Mouse (Mus musculus): Measurements from ENCODE around the gene Lrrc8e.

Lrrc8e gene

DNA sequence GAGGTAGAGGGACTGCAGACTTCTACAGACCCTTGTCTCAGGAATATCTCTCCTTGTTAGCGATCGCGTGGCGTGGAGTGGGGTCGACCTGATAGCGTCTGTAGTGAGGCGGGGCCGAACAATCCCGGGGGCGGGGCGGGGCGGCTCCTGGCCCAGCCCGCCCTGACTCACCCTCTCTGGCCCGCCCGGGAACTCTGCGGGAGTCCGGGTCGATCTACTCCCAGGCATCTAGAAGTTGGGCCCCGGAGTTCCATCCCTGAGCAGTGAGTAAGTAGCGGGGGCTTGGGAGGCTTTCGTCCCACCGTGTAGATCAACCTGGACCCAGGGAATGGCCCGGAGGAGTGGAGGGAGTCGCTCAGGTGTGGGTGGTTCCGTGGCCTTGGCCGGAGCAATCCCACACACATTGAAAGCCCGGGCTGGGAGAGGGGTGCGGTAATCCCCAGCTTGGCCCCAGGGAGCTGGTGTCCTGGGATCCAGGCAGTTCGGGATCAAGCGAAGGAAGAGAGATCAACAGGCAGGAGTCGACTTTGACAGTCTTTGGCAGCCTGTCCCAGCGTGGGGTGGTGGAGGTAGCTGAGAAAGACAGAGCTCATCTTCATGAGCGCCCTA lies at the start of gene Lrrc8e:
Lrrc8e (plus strand) TSS at position 89 of the 609 bp plus-strand sequence.
- DNase-seq (ENCODE audit: low spot score in 2 of 2): no peak

- DNase-seq (ENCODE audit: low spot score in 2 of 2): no peak
Measured at GRCm38 (mm10) chr8:4183409-4183808, 43.2 kb upstream of the Lrrc8e start.

GRCm38 (mm10) chr8:4186151-4186550 lies 40.5 kb upstream of the Lrrc8e start:
- DNase-seq (ENCODE audit: low spot score in 2 of 2): no peak

DNA sequence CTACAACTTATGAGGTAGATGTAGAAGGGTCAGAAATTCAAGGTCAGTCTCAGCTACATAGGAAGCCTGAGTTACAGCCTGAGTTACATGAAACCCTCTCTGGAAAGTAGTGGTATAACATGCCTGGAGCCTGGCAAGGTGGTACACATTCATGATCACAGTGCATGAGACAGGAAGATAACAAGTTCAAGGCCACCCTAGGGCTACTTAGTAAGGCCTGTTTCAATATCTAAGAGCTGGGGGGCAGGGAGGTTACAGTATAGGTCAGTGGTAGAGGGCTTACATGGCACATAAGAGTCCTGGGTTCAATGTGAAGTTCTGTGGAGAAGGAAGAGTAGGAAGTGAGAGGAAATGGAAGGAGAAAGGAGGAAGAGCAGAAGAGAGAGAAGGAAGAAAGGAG lies 38.0 kb upstream of the Lrrc8e start:
- DNase-seq (ENCODE audit: low spot score in 2 of 2): no peak

DNA sequence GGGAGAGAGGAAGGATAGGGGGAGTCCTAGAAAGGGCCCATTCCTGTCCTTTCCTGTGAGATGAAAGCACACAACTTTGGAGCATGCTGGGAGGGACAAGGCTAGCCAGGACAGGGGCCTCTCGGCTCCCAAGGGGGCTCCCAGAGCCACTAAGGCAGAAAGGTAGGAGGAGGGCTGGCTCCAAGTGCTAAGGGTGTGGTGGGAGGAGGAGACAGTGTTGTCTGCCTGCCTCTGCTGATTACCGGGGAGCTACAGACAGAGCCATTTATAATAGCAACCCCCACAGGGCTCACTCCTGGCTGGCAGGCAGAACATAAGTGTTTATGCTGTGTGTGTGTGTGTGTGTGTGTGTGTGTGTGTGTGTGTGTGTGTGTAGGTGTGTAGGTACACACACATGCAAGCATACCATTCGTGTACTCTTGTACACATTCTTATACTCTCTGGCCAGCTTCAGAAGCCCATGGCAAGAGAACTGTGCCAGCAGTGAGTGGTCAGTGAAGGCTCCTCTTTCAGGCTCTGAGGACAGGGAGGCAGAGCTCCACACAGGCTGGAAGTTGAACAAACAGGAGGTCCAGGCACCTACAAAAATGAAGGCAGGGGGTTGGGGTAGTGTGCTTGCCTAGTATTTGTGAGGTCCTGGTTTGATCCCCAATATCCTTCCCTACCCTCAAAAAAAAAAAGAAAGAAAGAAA lies 37.5 kb upstream of the Lrrc8e start:
- no peak for DNase-seq (ENCODE audit: low spot score in 2 of 2)

GRCm38 (mm10) chr8:4192305-4192704 lies 34.3 kb upstream of the Lrrc8e start:
- peak; percentile 71 to 75 for DNase-seq (ENCODE audit: low spot score in 2 of 2)

GRCm38 (mm10) chr8:4192807-4193587 lies 33.6 kb upstream of the Lrrc8e start:
- peak; percentile 92 to 93 for DNase-seq (ENCODE audit: low spot score in 2 of 2)

- DNase-seq (ENCODE audit: low spot score in 2 of 2): no peak
Measured at GRCm38 (mm10) chr8:4193588-4193894, 33.1 kb upstream of the Lrrc8e start.

DNA sequence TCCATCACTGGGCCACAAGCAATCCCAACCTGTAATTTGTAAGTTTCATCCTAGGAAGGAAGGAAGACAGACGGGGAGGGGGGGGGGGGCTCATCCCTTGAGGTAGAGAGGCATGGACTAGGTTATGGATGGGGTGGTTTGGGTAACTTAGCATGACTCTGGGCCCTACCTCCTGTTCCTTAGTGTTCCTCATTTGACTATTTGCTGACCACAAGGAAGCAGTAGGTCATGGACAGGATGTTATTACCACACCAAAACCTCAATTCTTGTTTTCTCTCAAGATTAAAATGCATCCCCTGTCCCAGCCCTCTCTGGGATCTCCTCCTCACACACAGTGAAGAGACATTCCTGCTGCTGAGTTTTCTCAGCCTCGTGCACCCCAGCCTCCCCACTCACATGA lies 25.3 kb upstream of the Lrrc8e start:
- DNase-seq (ENCODE audit: low spot score in 2 of 2): no peak

- no peak for DNase-seq (ENCODE audit: low spot score in 2 of 2)
Measured at GRCm38 (mm10) chr8:4205246-4206123, 21.1 kb upstream of the Lrrc8e start.

DNA sequence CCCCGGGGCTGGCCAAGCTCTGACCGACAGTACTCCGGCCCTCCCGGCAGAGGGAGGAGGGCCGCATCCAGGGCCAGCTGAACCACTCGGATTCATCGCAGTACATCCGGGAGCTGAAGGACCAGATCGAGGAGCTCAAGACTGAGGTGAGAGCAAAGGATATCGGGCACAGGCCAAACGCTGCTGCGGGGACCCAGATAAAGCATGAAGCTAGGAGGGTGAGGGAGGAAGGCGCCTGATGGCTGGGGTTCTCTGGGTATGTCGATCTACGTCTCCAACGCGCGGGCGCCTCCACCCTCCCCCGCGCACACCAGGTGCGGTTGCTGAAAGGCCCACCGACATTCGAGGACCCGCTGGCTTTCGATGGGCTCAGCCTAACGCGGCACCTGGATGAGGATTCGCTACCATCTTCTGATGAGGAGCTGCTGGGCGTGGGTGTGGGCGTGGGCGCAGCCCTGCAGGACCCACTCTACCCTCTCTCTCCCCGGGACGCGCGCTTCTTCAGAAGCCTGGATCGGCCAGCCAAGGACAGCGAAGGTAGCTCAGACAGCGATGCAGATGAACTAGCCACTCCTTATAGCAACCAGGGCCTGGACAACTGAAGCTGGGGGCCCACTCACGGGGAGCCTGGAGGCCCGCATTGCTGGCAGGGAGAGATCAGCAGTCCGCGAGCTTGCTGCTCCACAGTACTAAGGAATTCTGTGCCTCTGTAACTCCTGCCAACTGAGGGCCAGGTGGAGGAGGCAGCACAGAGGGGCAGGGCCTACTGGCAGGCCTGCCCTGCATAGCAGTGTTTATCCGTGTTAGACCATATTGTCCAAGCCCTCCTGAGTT lies 20.2 kb upstream of the Lrrc8e start:
- peak in 1 of 2 experiments; percentile 43 for DNase-seq (ENCODE audit: low spot score in 2 of 2)

DNA sequence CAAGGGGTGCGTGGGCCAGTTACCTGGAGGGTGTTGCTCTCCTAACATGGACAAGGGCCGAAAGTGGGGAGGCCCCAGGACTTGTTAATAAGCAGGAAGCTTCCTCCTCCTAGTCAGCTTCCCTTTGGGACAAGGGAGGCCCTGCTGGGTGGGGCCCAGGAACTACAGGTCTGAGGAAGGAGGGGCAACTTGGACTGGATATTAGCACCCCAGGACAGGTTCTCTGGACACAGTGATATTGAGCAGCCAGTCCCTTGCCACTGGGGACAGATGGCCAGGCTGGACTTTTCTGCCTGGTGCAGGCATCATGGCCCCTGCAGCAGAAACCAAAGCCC lies 19.6 kb upstream of the Lrrc8e start:
- no peak for DNase-seq (ENCODE audit: low spot score in 2 of 2)

DNA sequence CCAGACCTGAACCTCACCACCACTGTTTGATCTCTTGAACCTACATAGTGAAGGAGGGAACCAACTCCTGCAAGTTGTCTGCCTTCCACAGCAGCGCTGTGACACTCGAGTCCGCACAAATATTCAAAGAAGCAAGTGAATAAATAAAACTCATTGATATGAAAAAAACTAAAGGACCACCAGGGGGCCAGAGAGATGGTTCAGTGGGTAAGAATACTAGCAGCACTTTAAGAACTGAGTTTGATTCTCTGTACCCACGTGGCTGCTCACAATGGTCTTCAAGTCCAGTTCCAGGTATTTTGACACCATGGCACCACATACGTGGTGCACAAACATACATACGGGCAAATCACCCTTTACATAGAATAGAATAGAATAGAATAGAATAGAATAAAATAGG lies 15.5 kb upstream of the Lrrc8e start:
- DNase-seq (ENCODE audit: low spot score in 2 of 2): no peak

GRCm38 (mm10) chr8:4212809-4213209 lies 13.8 kb upstream of the Lrrc8e start:
- peak in 1 of 2 experiments; percentile 48 for DNase-seq (ENCODE audit: low spot score in 2 of 2)

DNA sequence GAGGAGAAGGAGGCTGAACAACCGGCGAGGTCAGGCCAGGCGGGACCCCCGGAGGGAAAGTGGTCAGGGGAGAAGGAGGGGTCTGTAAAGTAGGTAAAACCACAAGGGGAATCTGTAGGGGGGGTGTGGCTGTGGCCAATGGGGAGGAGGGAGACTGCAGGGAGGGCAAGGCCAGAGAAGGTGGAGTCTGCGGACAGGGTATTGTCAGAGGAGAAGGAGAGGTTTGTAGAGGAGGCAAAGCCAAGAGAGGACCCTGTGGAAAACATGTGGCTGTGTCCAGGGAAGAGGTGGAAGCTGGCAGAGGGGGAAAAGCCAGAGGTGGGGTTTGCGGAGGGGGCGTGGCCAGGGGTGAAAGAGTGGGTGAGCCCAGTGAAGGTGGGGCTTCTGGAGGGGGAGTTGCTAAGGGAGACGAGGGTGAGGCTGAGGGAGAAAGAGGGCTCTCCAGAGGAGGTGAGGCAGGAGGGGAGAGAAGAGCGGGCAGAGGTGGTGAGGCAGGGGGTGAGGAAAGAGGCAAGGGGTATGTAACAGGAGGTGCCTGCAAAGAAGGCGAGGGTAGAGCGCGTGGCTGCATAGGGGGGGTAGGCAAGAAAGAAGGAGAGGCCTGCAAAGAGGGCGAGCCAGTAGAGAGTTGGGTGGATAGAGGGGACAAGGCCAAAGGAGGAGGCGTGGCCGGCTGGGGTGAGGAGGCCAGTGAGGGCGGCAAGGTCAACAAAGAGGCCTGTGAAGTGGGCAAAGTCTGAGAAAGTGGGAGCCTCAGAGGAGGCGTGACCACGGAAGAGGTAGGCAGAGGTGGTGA lies 13.2 kb upstream of the Lrrc8e start:
- DNase-seq (ENCODE audit: low spot score in 2 of 2): peak; percentile 70 to 71

DNA sequence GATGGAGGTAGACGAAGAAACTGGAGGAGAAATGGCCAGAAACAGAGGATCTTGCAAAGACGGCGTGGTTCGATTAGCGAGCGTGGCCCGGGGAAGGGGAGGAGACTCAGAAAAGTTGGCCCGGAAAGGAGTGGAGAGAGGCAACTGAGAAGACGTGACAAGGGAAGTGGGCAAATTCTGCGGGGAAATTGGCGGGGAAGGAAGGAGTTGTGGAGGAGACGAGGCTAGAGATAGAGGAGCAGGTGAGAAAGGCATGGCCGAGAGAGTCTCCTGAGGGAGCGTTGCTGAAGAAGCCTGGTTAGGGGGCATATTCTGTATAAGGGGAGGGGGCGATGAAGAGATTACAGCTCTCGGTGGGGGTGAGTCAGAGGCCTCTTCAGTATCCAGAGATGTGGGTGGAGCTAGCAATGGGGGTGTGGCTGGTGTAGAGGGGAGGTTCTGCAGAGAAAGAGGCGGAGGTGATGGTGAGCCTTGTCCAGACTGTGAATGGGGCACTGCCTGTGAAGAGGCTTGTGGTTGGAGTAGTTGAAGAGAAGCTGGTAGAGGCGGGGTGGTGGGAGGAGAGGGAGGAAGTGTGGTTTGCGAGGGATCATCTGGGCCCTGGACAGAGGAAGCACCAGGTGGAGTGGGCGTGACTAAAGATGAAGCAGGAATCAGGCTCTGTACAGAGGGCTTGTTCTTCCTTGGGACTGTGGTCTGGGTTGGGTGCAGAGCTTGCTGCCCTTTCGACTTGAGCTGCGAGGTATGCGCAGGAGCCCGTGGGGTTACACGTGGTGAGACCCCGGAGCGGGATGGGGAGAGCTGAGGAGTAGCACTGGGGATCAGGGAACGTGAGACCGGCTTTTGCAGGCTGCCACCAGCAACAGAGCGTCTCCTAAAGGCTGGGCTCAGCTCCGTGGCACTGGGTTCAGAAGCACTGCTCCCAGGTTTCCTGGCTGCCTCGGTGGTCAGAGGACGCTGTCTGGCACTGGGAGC lies 12.3 kb upstream of the Lrrc8e start:
- peak in 1 of 2 experiments; percentile 43 for DNase-seq (ENCODE audit: low spot score in 2 of 2)

- DNase-seq (ENCODE audit: low spot score in 2 of 2): no peak
Measured at GRCm38 (mm10) chr8:4216296-4216695, 10.3 kb upstream of the Lrrc8e start.

GRCm38 (mm10) chr8:4216791-4217621 lies 9.6 kb upstream of the Lrrc8e start, which contains the start of gene Prr36:
Prr36 (minus strand) TSS chr8:4217459.
- DNase-seq (ENCODE audit: low spot score in 2 of 2): peak; percentile 86 to 89
